Mouse (Mus musculus) liver, postnatal 0 days (tissue): ENCODE results near the gene Stmn3. TPM values are rescaled to one million over a fixed set of nuclear protein-coding genes. Genes with fewer than 3 reads are reported as not detected.
A peak's percentile ranks its signal among the peaks of the same experiment; 100 is the strongest.

Experiments
- ATAC-seq: fragments of 200-750 bp; cut with Nextera tagmentation; 2 replicates; pipeline ENCODE4 v1.8.0; 2017; ENCODE audit warnings: mild to moderate bottlenecking, moderate library complexity
- DNase-seq: peaks from one replicate; pipeline ENCODE4 v3.0.0-alpha.2; 2016
- H3K27ac ChIP-seq: fragments of 300-500 bp; sonication (generic); 2 replicates; pipeline ENCODE4 v1.5.1; 2014; ENCODE audit warnings: antibody characterized with exemption, moderate library complexity, mild to moderate bottlenecking, low read depth
- H3K27me3 ChIP-seq: fragments of 300-500 bp; sonication (generic); 2 replicates; pipeline ENCODE4 v1.6.1; 2014; ENCODE audit warnings: low read length, control low read depth, mixed read lengths; ENCODE audit not compliant: insufficient read depth
- H3K36me3 ChIP-seq: fragments of 300-500 bp; sonication (generic); replicated peaks from 2 replicates; pipeline ENCODE4 v1.6.1; 2014; ENCODE audit warnings: mild to moderate bottlenecking, control low read depth, low read length, moderate library complexity, mixed read lengths; ENCODE audit not compliant: insufficient read depth
- H3K4me1 ChIP-seq: fragments of 300-500 bp; sonication (generic); 2 replicates; pipeline ENCODE4 v1.6.1; 2014; ENCODE audit warnings: antibody characterized with exemption, mild to moderate bottlenecking, control low read depth; ENCODE audit not compliant: insufficient read depth
- H3K4me2 ChIP-seq: fragments of 300-500 bp; sonication (generic); 2 replicates; pipeline ENCODE4 v1.6.1; 2014; ENCODE audit warnings: low read depth, mild to moderate bottlenecking, low read length, moderate library complexity, mixed read lengths
- H3K4me3 ChIP-seq: fragments of 300-500 bp; sonication (generic); 2 replicates; pipeline ENCODE4 v1.5.1; 2014; ENCODE audit warnings: low read depth, low read length
- H3K9ac ChIP-seq: fragments of 300-500 bp; sonication (generic); replicated peaks from 2 replicates; pipeline ENCODE4 v1.6.1; 2014; ENCODE audit warnings: mild to moderate bottlenecking, moderate library complexity
- H3K9me3 ChIP-seq: fragments of 300-500 bp; sonication (generic); 2 replicates; pipeline ENCODE4 v1.6.1; 2016; ENCODE audit warnings: mild to moderate bottlenecking, control low read depth, low read length, mixed read lengths
- CTCF ChIP-seq: sonication (generic); IDR thresholded peaks from 2 replicates; pipeline ENCODE4 v1.5.1; 2016; ENCODE audit warnings: antibody characterized with exemption, low read depth
- EP300 ChIP-seq: IDR thresholded peaks from 2 replicates; pipeline ENCODE4 v1.6.1; 2016; ENCODE audit warnings: antibody characterized with exemption, low read depth, mild to moderate bottlenecking
- WGBS: fragments of 180-500 bp; shearing (Covaris S2); extraction: QIAGEN DNeasy Blood & Tissue Kit; methylation state at CpG from one replicate; pipeline ENCODE4 v1.1.7; 2014; ENCODE audit not compliant: insufficient replicate concordance; 5-methylcytosine and 5-hydroxymethylcytosine counted together
- polyA plus RNA-seq: library from polyadenylated mRNA; unstranded; fragments of >200 nt; fragmentation: Nextera tagmentation; extraction: Ambion mirVana; gene quantifications from 2 replicates; pipeline ENCODE4 v1.2.1, GENCODE M21; 2015

The Stmn3 gene
- polyA plus RNA-seq, 1 experiment from 2014 or later: not detected

DNA sequence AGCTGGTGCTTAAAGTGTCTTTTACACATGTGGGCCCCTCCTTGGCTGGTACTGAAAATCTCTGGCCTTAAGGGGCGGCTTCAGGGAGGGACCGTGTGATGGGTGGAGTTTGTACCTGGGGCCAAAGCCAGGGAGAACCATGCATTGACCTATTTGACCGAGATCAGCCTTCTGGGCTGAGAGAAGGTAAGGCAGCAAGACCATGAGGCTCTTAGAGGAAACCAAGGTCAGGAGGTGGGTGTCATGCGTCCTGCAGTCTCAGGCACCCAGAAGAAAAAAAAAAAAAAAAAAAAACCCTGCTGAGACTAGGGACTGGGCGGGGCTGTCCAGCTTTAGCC, 1.3 kb downstream of the Stmn3 start:
- H3K4me1 ChIP-seq: peaks cover 8% of the 10 kb centered on the region; the same call in 1 of the 2 replicates
- H3K36me3 ChIP-seq: no peaks in the 10 kb centered on the region
- no peak for DNase-seq
- peaks cover 39% of the 10 kb centered on the region for H3K27me3 ChIP-seq
- H3K4me3 ChIP-seq: no peak overlapping the region
- no peak for ATAC-seq
- 17% methylated on average over 5 of the region's 5 CpGs for WGBS
- H3K4me2 ChIP-seq: no peak overlapping the region
- TF ChIP-seq EP300 (no peak), CTCF (no peak)
- no peaks in the 10 kb centered on the region for H3K9me3 ChIP-seq
- no peak overlapping the region for H3K9ac ChIP-seq
- H3K27ac ChIP-seq: no peak overlapping the region

DNA sequence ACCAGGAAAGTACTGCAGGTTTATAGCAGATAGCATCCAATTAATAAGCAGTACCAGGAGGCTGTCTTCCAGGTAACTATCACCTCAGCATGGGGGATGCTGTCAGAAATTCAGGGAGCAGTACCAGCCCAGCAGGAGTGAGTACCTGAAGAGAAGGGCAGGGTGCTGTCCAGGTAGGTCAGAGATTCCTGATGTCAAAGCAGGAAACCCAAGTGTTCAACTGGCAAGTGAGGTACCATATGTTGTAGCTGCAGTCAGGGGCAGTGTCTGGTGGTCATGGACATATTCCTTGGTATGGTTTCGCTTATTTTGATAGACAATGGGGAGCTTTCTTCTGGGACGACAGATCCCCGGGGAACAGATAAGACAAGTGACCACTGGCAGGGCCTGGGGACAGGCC, 1.9 kb downstream of the Stmn3 start:
- Histone ChIP-seq H3K9ac (no peak overlapping the region), H3K4me1 (peaks cover 8% of the 10 kb centered on the region; the same call in 1 of the 2 replicates), H3K4me3 (no peak overlapping the region), H3K27ac (no peak overlapping the region), H3K36me3 (no peaks in the 10 kb centered on the region), H3K4me2 (no peak overlapping the region), H3K27me3 (peaks cover 43% of the 10 kb centered on the region), H3K9me3 (no peaks in the 10 kb centered on the region)
- WGBS: 75% methylated on average over 3 of the region's 3 CpGs
- DNase-seq (no peak), ATAC-seq (no peak)
- no peak for TF ChIP-seq EP300
- no peak for TF ChIP-seq CTCF

DNA sequence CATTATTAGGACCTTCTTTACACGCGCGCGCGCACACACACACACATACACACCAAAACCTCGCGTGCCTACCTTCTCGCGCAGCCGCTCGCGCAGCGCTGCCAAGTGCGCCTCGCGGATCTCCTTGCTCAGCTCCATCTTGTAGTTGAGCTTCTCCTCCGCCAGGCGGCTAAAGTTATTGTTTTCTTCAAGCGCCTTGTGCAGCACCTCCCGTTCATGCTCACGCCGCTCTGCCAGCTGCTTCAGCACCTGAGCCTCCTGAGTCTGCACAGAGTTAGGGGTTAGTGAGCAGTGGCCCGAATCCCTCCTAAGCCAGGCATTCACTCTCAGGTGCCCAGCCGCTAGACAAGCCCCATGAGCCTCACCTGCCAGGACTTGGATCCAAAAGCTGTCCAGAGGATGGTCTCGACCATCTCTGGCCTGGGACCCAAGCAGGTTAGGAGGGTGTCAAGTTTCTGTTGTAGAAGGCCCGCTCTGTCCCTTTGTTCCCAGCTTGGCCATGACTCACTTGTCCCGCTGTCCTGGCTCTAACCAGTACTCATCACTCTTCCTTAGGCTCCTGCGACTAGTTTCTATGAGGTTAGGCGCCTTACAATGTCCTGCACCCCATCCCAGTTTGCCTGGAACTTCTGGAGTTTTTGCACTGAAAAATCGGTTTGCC, 7.0 kb downstream of the Stmn3 start:
- no peak overlapping the region for H3K4me3 ChIP-seq
- H3K27ac ChIP-seq: no peak overlapping the region
- DNase-seq (peak; percentile 43), ATAC-seq (no peak)
- TF ChIP-seq CTCF: peak; percentile 56
- no peak for TF ChIP-seq EP300
- H3K9me3 ChIP-seq: no peaks in the 10 kb centered on the region
- H3K4me1 ChIP-seq: no peaks in the 10 kb centered on the region
- H3K9ac ChIP-seq: no peak overlapping the region
- no peaks in the 10 kb centered on the region; the same call in 1 of the 2 replicates for H3K36me3 ChIP-seq
- no peak overlapping the region for H3K4me2 ChIP-seq
- 15% methylated on average over 30 of the region's 30 CpGs for WGBS
- H3K27me3 ChIP-seq: peaks cover 23% of the 10 kb centered on the region

DNA sequence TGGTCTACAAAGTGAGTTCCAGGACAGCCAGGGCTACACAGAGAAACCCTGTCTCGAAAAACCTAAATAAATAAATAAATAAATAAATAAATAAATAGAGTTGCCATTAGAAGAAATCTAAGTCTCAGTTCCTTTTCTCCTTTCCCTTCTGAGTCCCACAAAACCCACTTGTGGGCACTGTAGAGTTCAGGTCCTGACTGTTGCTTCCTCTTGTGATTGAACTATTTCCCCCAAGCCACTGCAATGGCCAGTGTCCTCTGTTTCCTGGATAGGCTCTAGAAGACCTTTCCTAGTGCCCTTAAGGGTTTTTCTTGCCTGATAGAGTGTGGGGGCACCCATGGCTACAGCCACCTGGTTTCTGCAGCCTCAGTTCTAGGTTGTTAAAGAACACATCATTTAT, 9.4 kb downstream of the Stmn3 start:
- WGBS: 59% methylated on average over 1 of the region's 1 CpGs
- DNase-seq (no peak), ATAC-seq (no peak)
- H3K27me3 ChIP-seq: peaks cover 18% of the 10 kb centered on the region
- peaks cover 8% of the 10 kb centered on the region for H3K36me3 ChIP-seq
- no peak overlapping the region for H3K27ac ChIP-seq
- H3K4me3 ChIP-seq: no peak overlapping the region
- H3K9me3 ChIP-seq: no peaks in the 10 kb centered on the region
- H3K4me1 ChIP-seq: no peaks in the 10 kb centered on the region
- no peak for TF ChIP-seq CTCF
- no peak for TF ChIP-seq EP300
- no peak overlapping the region for H3K4me2 ChIP-seq
- no peak overlapping the region for H3K9ac ChIP-seq

DNA sequence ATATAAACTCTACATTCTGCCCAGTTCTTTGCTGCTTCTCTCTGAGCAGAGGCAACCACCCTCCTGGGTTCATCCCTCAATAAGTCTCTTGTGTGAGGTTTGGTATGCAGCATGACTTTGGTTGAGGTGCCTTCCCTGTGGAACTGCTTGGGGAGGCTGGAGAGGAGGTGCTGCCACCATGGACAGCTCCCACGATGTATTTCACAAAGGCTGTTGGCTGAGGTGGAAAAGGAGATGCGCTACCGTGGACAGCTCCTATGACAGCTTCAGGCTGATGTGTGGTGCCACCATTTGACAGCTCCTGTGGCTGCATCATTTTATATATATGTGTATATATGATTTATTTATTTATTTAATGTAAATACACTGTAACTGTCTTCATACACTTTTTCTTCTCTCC, 12.3 kb downstream of the Stmn3 start:
- 48% methylated on average over 3 of the region's 3 CpGs for WGBS
- Histone ChIP-seq H3K9ac (no peak overlapping the region), H3K27ac (no peak overlapping the region), H3K4me2 (no peak overlapping the region), H3K4me1 (no peaks in the 10 kb centered on the region), H3K9me3 (no peaks in the 10 kb centered on the region), H3K4me3 (no peak overlapping the region), H3K36me3 (peaks cover 8% of the 10 kb centered on the region), H3K27me3 (peaks cover 6% of the 10 kb centered on the region)
- no peak for ATAC-seq
- peak; percentile 51 for DNase-seq
- no peak for TF ChIP-seq EP300
- no peak; the same call in 1 of the 2 replicates for TF ChIP-seq CTCF

DNA sequence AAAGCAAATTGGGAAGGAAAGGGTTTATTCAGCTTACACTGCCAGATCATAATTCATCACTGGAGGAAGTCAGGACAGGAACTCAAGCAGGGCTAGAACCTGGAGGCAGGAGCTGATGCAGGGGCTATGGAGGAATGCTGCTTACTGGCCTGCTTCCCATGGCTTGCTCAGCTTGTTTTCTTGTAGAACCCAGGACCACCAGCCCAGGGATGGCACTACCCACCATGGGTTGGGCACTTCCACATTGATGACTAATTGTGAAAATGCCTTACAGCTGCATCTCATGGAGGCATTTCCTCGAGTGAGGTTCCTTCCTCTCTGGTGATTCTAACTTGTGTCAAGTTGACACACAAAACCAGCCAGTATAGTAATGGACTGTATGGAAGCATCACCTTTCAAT, 23.4 kb downstream of the Stmn3 start:
- DNase-seq: no peak
- H3K9me3 ChIP-seq: no peaks in the 10 kb centered on the region
- no peak overlapping the region for H3K27ac ChIP-seq
- no peak overlapping the region for H3K9ac ChIP-seq
- H3K4me3 ChIP-seq: no peak overlapping the region
- no peak for TF ChIP-seq CTCF
- TF ChIP-seq EP300: no peak
- no peaks in the 10 kb centered on the region for H3K27me3 ChIP-seq
- 25% methylated on average over 1 of the region's 1 CpGs for WGBS
- peaks cover 20% of the 10 kb centered on the region for H3K4me1 ChIP-seq
- no peak overlapping the region for H3K4me2 ChIP-seq
- ATAC-seq: no peak
- H3K36me3 ChIP-seq: peaks cover 2% of the 10 kb centered on the region; the same call in 1 of the 2 replicates
